8 mouse cellular contexts compared by ENCODE assay signal in the genomic region with DNA sequence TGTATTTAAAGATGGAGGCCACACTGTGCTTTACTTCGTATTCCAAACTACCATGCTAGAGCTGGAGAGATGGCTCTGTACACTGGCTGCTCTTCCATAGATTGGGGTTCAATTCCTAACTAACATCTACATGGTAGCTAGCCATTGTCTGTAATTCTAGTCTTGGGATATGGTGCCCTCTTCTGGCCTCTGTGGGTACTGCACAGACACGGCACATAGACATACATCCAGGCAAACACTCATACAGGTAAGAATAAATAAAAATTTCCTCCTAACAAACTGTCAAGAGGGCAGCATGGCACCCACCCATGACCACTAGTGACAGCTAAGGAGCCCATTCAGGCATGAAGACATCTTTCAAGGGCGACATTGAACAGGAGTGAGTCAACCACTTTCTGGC. TPM values are rescaled to one million over a fixed set of nuclear protein-coding genes. Genes with fewer than 3 reads are reported as not detected.
DNase-seq lines count a peak whose midpoint lies in the region; ATAC-seq lines count a peak whose summit lies in the region.

No protein-coding gene starts in this region.

- H3K9me3 ChIP-seq in intestine, embryonic 15.5 days: no peaks in the 10 kb centered on the region
- no peaks in the 10 kb centered on the region for H3K9me3 ChIP-seq in midbrain, embryonic 10.5 days (replicated peaks)

- ATAC-seq in intestine, embryonic 15.5 days: peak; percentile 53

- no peak overlapping the region for H3K27ac ChIP-seq in intestine, embryonic 15.5 days
- H3K27ac ChIP-seq in midbrain, embryonic 10.5 days (replicated peaks): no peak overlapping the region

- no peaks in the 10 kb centered on the region for H3K4me1 ChIP-seq in intestine, embryonic 15.5 days (replicated peaks)
- no peaks in the 10 kb centered on the region for H3K4me1 ChIP-seq in midbrain, embryonic 10.5 days

- H3K4me2 ChIP-seq in intestine, embryonic 15.5 days (replicated peaks): no peak overlapping the region

- no peak overlapping the region for H3K4me3 ChIP-seq in intestine, embryonic 15.5 days (replicated peaks)
- no peak overlapping the region for H3K4me3 ChIP-seq in midbrain, embryonic 10.5 days

- H3K9ac ChIP-seq in intestine, embryonic 15.5 days: no peak overlapping the region

- WGBS in intestine, embryonic 15.5 days: 16% methylated on average over 3 of the region's 3 CpGs
- WGBS in midbrain, embryonic 10.5 days: 25% methylated on average over 3 of the region's 3 CpGs

- DNase-seq in gastrocnemius, adult 18-20 months (ENCODE audit: low spot score): peak; percentile 72
- DNase-seq in gastrocnemius, postnatal 25 days: no peak
- DNase-seq in cerebellum, adult 8-10 months: peak; percentile 85
- peak; percentile 74 to 96 for DNase-seq in frontal cortex, adult 2 months (ENCODE audit: extremely low spot score in 1 of 2, low spot score in 1 of 2)
- peak; percentile 54 to 64 for DNase-seq in left cerebral cortex, postnatal 10 days (ENCODE audit: extremely low spot score in 1 of 2, low spot score in 2 of 2)
- peak; percentile 76 for DNase-seq in midbrain, embryonic 10.5 days (ENCODE audit: low spot score)
- DNase-seq in right cerebral cortex, postnatal 4 days: peak; percentile 87

- peaks cover 40% of the 10 kb centered on the region for H3K36me3 ChIP-seq in intestine, embryonic 15.5 days
- H3K36me3 ChIP-seq in midbrain, embryonic 10.5 days: peaks cover 97% of the 10 kb centered on the region

- intact Hi-C loops in left cerebral cortex, postnatal 10 days (cut with DNase I): loop anchor here (5.0 to 10.0 kb wide), 2 partner anchors 94 to 176 kb away; no protein-coding TSS in a partner anchor

- H3K27me3 ChIP-seq in intestine, embryonic 15.5 days (replicated peaks): no peaks in the 10 kb centered on the region
- no peaks in the 10 kb centered on the region for H3K27me3 ChIP-seq in midbrain, embryonic 10.5 days (ENCODE audit: low read depth, poor library complexity, severe bottlenecking)

RNA-seq across cellular contexts. Expression of gene Nrip2, which starts 12.0 kb away (rescaled TPM):
- 1 to 10 TPM; 1.2 to 1.7 TPM for total RNA-seq in gastrocnemius, adult 18-20 months (2021)
- 1 to 10 TPM in 1 of 2 experiments, under 1 TPM in 1; 0.97 to 1.7 TPM for total RNA-seq in gastrocnemius, postnatal 25 days (2021)
- polyA plus RNA-seq in frontal cortex, adult 2 months (2012; rRNA removed): 21.2 and 22.7 TPM in 2 replicates
- 4.9 TPM in 2 replicates for polyA plus RNA-seq in intestine, embryonic 15.5 days (2015; fragmentation: Nextera tagmentation; extraction: Ambion mirVana)
- 1 to 10 TPM; 5.3 to 5.8 TPM for total RNA-seq in left cerebral cortex, postnatal 10 days (2021)
- 2.5 and 3.5 TPM in 2 replicates for polyA plus RNA-seq in midbrain, embryonic 10.5 days (2016; fragmentation: Nextera tagmentation; extraction: Ambion mirVana)

RNA-seq across cellular contexts. Expression of gene Itfg2, which starts 13.6 kb away (rescaled TPM):
- total RNA-seq in gastrocnemius, adult 18-20 months (2021): 10 to 100 TPM; 16.4 to 19.9 TPM
- 10 to 100 TPM; 14.4 to 15.1 TPM for total RNA-seq in gastrocnemius, postnatal 25 days (2021)
- 27.4 and 28.2 TPM in 2 replicates for polyA plus RNA-seq in frontal cortex, adult 2 months (2012; rRNA removed)
- polyA plus RNA-seq in intestine, embryonic 15.5 days (2015; fragmentation: Nextera tagmentation; extraction: Ambion mirVana): 24.4 and 24.8 TPM in 2 replicates
- 10 to 100 TPM; 21.6 to 30.8 TPM for total RNA-seq in left cerebral cortex, postnatal 10 days (2021)
- 41.6 and 42.8 TPM in 2 replicates for polyA plus RNA-seq in midbrain, embryonic 10.5 days (2016; fragmentation: Nextera tagmentation; extraction: Ambion mirVana)

RNA-seq across cellular contexts. Expression of gene Fkbp4, which starts 27.4 kb away (rescaled TPM):
- 100 to 1,000 TPM; 112 to 113 TPM for total RNA-seq in gastrocnemius, adult 18-20 months (2021)
- 100 to 1,000 TPM; 105 to 111 TPM for total RNA-seq in gastrocnemius, postnatal 25 days (2021)
- 124 and 128 TPM in 2 replicates for polyA plus RNA-seq in frontal cortex, adult 2 months (2012; rRNA removed)
- polyA plus RNA-seq in intestine, embryonic 15.5 days (2015; fragmentation: Nextera tagmentation; extraction: Ambion mirVana): 511 and 518 TPM in 2 replicates
- 100 to 1,000 TPM; 130 to 131 TPM for total RNA-seq in left cerebral cortex, postnatal 10 days (2021)
- 652 and 727 TPM in 2 replicates for polyA plus RNA-seq in midbrain, embryonic 10.5 days (2016; fragmentation: Nextera tagmentation; extraction: Ambion mirVana)

RNA-seq across cellular contexts. Expression of gene Gm44596, which starts 35.8 kb away (rescaled TPM):
- total RNA-seq in gastrocnemius, adult 18-20 months (2021): not detected
- not detected for total RNA-seq in gastrocnemius, postnatal 25 days (2021)
- polyA plus RNA-seq in frontal cortex, adult 2 months (2012; rRNA removed): not detected in 2 replicates
- polyA plus RNA-seq in intestine, embryonic 15.5 days (2015; fragmentation: Nextera tagmentation; extraction: Ambion mirVana): not detected in 2 replicates
- not detected for total RNA-seq in left cerebral cortex, postnatal 10 days (2021)
- not detected in 2 replicates for polyA plus RNA-seq in midbrain, embryonic 10.5 days (2016; fragmentation: Nextera tagmentation; extraction: Ambion mirVana)

RNA-seq across cellular contexts. Expression of gene Tex52, which starts 35.9 kb away (rescaled TPM):
- not detected for total RNA-seq in gastrocnemius, adult 18-20 months (2021)
- total RNA-seq in gastrocnemius, postnatal 25 days (2021): not detected
- 1.9 and 2.0 TPM in 2 replicates for polyA plus RNA-seq in frontal cortex, adult 2 months (2012; rRNA removed)
- polyA plus RNA-seq in intestine, embryonic 15.5 days (2015; fragmentation: Nextera tagmentation; extraction: Ambion mirVana): 0.13 and 0.16 TPM in 2 replicates
- total RNA-seq in left cerebral cortex, postnatal 10 days (2021): not detected
- polyA plus RNA-seq in midbrain, embryonic 10.5 days (2016; fragmentation: Nextera tagmentation; extraction: Ambion mirVana): 0.56 and 0.66 TPM in 2 replicates
